Comparison of ENCODE assay signal across 12 mouse cellular contexts in the genomic region with DNA sequence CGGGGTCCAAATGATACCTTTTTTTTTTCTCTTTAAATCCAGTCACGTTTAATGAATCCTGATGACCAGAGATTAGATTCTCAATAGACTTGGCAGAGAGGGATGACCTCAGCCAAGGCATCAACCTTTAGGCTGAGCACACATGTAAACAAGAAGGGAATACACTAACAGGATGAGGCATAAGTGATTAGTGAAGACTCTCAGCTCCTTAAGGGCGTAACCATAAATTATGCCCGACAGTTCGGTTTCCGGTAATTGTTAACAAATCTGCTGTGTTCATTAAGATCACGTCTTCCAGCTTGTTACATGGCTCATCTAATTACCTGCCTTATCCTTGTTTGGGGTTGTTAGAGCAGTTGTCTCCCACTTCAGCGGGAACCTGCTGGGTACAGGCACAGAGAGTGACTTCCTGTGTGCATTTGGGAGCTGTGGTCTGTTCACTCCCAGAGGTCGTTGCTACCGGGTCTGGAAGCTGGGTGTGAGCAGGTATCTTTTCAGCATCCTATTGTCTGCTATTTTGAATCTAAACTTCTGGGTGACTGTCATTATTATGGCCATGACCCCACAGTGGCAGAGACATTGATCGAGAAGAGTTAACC.
DNase-seq lines count a peak whose midpoint lies in the region.
"Had no signal": no experiment of that assay in that cellular context is flagged by ENCODE, and none has a peak within 500 bp of the region (broad histone marks: within the 10 kb centered on the region; RNA-seq: fewer than 3 reads in every experiment).

No protein-coding gene starts in this region.

- peak; percentile 18 to 43 for DNase-seq in heart, adult 9 months (ENCODE audit: low spot score in 2 of 2)
- DNase-seq in heart, postnatal 14 days = no peak
- DNase-seq in heart, postnatal 10 days = peak; percentile 7 to 19
- peak; percentile 5 to 49 for DNase-seq in kidney, postnatal 25 days
- DNase-seq in retina, postnatal 1 day = peak; percentile 19
- no peak for DNase-seq in frontal cortex, postnatal 14 days (ENCODE audit: low spot score in 2 of 2)
- no peak for DNase-seq in adrenal gland, postnatal 10 days
- no peak for DNase-seq in left cerebral cortex, postnatal 14 days (ENCODE audit: low spot score in 2 of 2)
- DNase-seq: cerebellum, postnatal 10 days; forebrain, postnatal 0 days; spleen, adult 18-20 months; thymus, adult 2 months had no signal

- intact Hi-C loops in heart, postnatal 14 days (cut with DNase I) = loop anchor here (5.0 to 10.0 kb wide), 7 partner anchors 265 to 1755 kb away; a partner anchor contains a TSS
- intact Hi-C loops in heart, postnatal 10 days (cut with DNase I) = loop anchor here (1.0 to 10.0 kb wide), 9 partner anchors 75 to 1755 kb away; a partner anchor contains a TSS
- intact Hi-C loops in left cerebral cortex, postnatal 14 days (cut with DNase I) = loop anchor here (1.0 to 10.0 kb wide), 4 partner anchors 75 to 387 kb away; no protein-coding TSS in a partner anchor

Comparison
In these comparisons a context has a peak if more than half of its experiments do, and no peak if none do; other contexts are left out.
1. DNase-seq: peak in heart, adult 9 months (2 of 2), heart, postnatal 10 days (2 of 2), kidney, postnatal 25 days (2 of 2) and retina, postnatal 1 day (single experiment); none in heart, postnatal 14 days (0 of 2), frontal cortex, postnatal 14 days (0 of 2), adrenal gland, postnatal 10 days (single experiment) and left cerebral cortex, postnatal 14 days (0 of 2).